Mouse (Mus musculus): ENCODE measurements at regions not wholly inside any gene's neighbourhood (a gene's known extent, or its start where the extent isn't known, plus 50 kb on each side); places are given as distances from the start of the nearest gene placed in this dataset.
A peak's percentile ranks its signal among the peaks of the same experiment; 100 is the strongest.

- WGBS: 60% methylated on average over 4 of the region's 4 CpGs
- 0 out of 2 replicates have a peak overlapping the region, but pooled peaks have one; percentile 27 for H3K9ac ChIP-seq (ENCODE audit: low read length)
- no peak overlapping the region for H3K4me2 ChIP-seq (replicated peaks; ENCODE audit: low read depth)
- no peaks in the 10 kb centered on the region for H3K4me1 ChIP-seq (replicated peaks; ENCODE audit: control insufficient read depth, insufficient read depth)
- no peak for ATAC-seq (ENCODE audit: low FRiP score, low TSS enrichment)
- no peak for DNase-seq (ENCODE audit: low spot score)
- H3K36me3 ChIP-seq (ENCODE audit: control insufficient read depth, insufficient read depth, low read length): no peaks in the 10 kb centered on the region
- no peak overlapping the region for H3K4me3 ChIP-seq (ENCODE audit: low read depth, low read length)
- H3K27ac ChIP-seq (replicated peaks): no peak overlapping the region
- no peaks in the 10 kb centered on the region for H3K9me3 ChIP-seq (ENCODE audit: control insufficient read depth, low read length)
- H3K27me3 ChIP-seq (ENCODE audit: control insufficient read depth, insufficient read depth, low read length): no peaks in the 10 kb centered on the region
- TF ChIP-seq CTCF (IDR thresholded peaks at IDR 0.05; ENCODE audit: low read depth): no peak
- TF ChIP-seq EP300 (optimal IDR thresholded peaks at IDR 0.05): no peak
These were observed 99.9 kb upstream of the Pkdcc start for GRCm38 (mm10) chr17:83115146-83115545.

- no peak for ATAC-seq (ENCODE audit: low FRiP score, low TSS enrichment)
- Histone ChIP-seq H3K36me3 (ENCODE audit: control insufficient read depth, insufficient read depth, low read length) (no peaks in the 10 kb centered on the region), H3K4me1 (replicated peaks; ENCODE audit: control insufficient read depth, insufficient read depth) (no peaks in the 10 kb centered on the region), H3K27me3 (ENCODE audit: control insufficient read depth, insufficient read depth, low read length) (no peaks in the 10 kb centered on the region), H3K4me2 (replicated peaks; ENCODE audit: low read depth) (no peak overlapping the region), H3K9me3 (ENCODE audit: control insufficient read depth, low read length) (no peaks in the 10 kb centered on the region), H3K9ac (ENCODE audit: low read length) (no peak overlapping the region), H3K27ac (replicated peaks) (peak overlapping the region; percentile 35; the same call in 1 of the 2 replicates), H3K4me3 (ENCODE audit: low read depth, low read length) (no peak overlapping the region)
- DNase-seq (ENCODE audit: low spot score): no peak
- no peak for TF ChIP-seq EP300 (optimal IDR thresholded peaks at IDR 0.05)
- TF ChIP-seq CTCF (IDR thresholded peaks at IDR 0.05; ENCODE audit: low read depth): no peak
- 48% methylated on average over 6 of the region's 6 CpGs for WGBS
These were observed 99.1 kb upstream of the Pkdcc start for GRCm38 (mm10) chr17:83115832-83116480.

- Histone ChIP-seq H3K4me1 (replicated peaks; ENCODE audit: control insufficient read depth, insufficient read depth) (peaks cover 2% of the 10 kb centered on the region; the same call in 1 of the 2 replicates), H3K27ac (replicated peaks) (no peak overlapping the region), H3K4me3 (ENCODE audit: low read depth, low read length) (no peak overlapping the region), H3K9me3 (ENCODE audit: control insufficient read depth, low read length) (no peaks in the 10 kb centered on the region), H3K27me3 (ENCODE audit: control insufficient read depth, insufficient read depth, low read length) (no peaks in the 10 kb centered on the region), H3K4me2 (replicated peaks; ENCODE audit: low read depth) (no peak overlapping the region), H3K9ac (ENCODE audit: low read length) (no peak overlapping the region), H3K36me3 (ENCODE audit: control insufficient read depth, insufficient read depth, low read length) (no peaks in the 10 kb centered on the region)
- no peak for DNase-seq (ENCODE audit: low spot score)
- TF ChIP-seq CTCF (IDR thresholded peaks at IDR 0.05; ENCODE audit: low read depth) (no peak), EP300 (optimal IDR thresholded peaks at IDR 0.05) (no peak)
- WGBS: 61% methylated on average over 16 of the region's 16 CpGs
- no peak for ATAC-seq (ENCODE audit: low FRiP score, low TSS enrichment)
These were observed 94.3 kb upstream of the Pkdcc start for GRCm38 (mm10) chr17:83120665-83121232.

GRCm38 (mm10) chr17:83122525-83123280, 92.4 kb upstream of the Pkdcc start:
- Histone ChIP-seq H3K9ac (ENCODE audit: low read length) (peak overlapping the region; percentile 31), H3K9me3 (ENCODE audit: control insufficient read depth, low read length) (no peaks in the 10 kb centered on the region), H3K4me2 (replicated peaks; ENCODE audit: low read depth) (peak overlapping the region; percentile 57), H3K27me3 (ENCODE audit: control insufficient read depth, insufficient read depth, low read length) (no peaks in the 10 kb centered on the region), H3K4me3 (ENCODE audit: low read depth, low read length) (peak overlapping the region; percentile 30), H3K36me3 (ENCODE audit: control insufficient read depth, insufficient read depth, low read length) (no peaks in the 10 kb centered on the region), H3K4me1 (replicated peaks; ENCODE audit: control insufficient read depth, insufficient read depth) (peaks cover 2% of the 10 kb centered on the region; the same call in 1 of the 2 replicates), H3K27ac (replicated peaks) (peak overlapping the region; percentile 70)
- 5% methylated on average over 20 of the region's 20 CpGs for WGBS
- TF ChIP-seq CTCF (IDR thresholded peaks at IDR 0.05; ENCODE audit: low read depth) (peak; percentile 2; the same call in 1 of the 2 replicates), EP300 (optimal IDR thresholded peaks at IDR 0.05) (no peak)
- ATAC-seq (ENCODE audit: low FRiP score, low TSS enrichment): peak; percentile 78
- peak; percentile 57 for DNase-seq (ENCODE audit: low spot score)

- Histone ChIP-seq H3K4me3 (ENCODE audit: low read depth, low read length) (no peak overlapping the region), H3K27me3 (ENCODE audit: control insufficient read depth, insufficient read depth, low read length) (no peaks in the 10 kb centered on the region), H3K36me3 (ENCODE audit: control insufficient read depth, insufficient read depth, low read length) (no peaks in the 10 kb centered on the region), H3K27ac (replicated peaks) (no peak overlapping the region), H3K9me3 (ENCODE audit: control insufficient read depth, low read length) (no peaks in the 10 kb centered on the region), H3K9ac (ENCODE audit: low read length) (no peak overlapping the region), H3K4me2 (replicated peaks; ENCODE audit: low read depth) (no peak overlapping the region), H3K4me1 (replicated peaks; ENCODE audit: control insufficient read depth, insufficient read depth) (peaks cover 2% of the 10 kb centered on the region; the same call in 1 of the 2 replicates)
- DNase-seq (ENCODE audit: low spot score) (no peak), ATAC-seq (ENCODE audit: low FRiP score, low TSS enrichment) (no peak; the same call in 1 of the 2 replicates)
- TF ChIP-seq EP300 (optimal IDR thresholded peaks at IDR 0.05) (no peak), CTCF (IDR thresholded peaks at IDR 0.05; ENCODE audit: low read depth) (no peak)
These were observed 90.0 kb upstream of the Pkdcc start for GRCm38 (mm10) chr17:83125057-83125456.

Data from stomach, postnatal 0 days (tissue).